Mouse (Mus musculus): ENCODE results near the gene Mrpl54. TPM values are rescaled to one million over a fixed set of nuclear protein-coding genes. Genes with fewer than 3 reads are reported as not detected.

Gene Mrpl54
- total RNA-seq, 2 experiments from 2014 or later, result 41.9 to 50.6 TPM

DNA sequence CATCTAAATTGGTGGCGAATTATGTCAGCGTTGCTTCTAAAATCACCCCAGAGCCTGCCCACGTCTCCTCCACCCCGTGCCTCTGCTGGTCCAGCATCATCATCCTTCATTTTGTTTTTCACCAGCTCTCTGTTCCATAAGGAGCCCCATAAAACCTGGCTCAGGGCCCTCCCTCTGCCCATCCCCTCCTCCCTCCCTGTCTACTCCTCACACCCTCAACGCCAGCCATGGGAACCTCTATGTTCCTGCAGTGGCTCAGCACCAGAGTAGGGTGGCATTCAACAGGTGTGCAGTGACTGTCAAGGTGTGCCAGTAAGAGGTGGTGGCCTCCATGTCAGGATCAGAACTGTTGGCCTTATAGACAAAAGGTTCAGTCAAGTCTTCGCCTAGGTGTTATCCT is 28.5 kb upstream of the Mrpl54 start:
- intact Hi-C loops (cut with DNase I), result no loop called here
- no peak for DNase-seq

DNA sequence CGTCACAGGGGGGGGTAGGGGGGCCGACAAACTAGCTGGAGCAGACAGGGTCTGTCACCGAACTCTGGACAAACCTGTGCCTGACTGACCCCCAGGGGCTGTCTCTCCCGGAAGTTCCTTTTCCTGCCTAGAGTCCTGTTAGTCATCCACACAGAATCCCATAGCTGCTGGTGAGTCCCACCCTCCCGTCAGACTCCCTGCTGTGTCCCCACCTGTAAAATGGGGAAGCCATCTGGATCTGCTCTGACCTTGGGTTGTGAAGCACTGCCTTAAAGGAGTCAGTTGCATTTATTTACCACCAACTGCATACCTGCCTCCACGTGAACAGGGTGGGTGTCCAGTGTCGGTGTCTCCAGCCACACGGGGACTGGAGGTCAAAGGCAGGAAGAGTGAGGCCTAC is 27.7 kb upstream of the Mrpl54 start:
- no peak for DNase-seq
- intact Hi-C loops (cut with DNase I), result no loop called here

DNA sequence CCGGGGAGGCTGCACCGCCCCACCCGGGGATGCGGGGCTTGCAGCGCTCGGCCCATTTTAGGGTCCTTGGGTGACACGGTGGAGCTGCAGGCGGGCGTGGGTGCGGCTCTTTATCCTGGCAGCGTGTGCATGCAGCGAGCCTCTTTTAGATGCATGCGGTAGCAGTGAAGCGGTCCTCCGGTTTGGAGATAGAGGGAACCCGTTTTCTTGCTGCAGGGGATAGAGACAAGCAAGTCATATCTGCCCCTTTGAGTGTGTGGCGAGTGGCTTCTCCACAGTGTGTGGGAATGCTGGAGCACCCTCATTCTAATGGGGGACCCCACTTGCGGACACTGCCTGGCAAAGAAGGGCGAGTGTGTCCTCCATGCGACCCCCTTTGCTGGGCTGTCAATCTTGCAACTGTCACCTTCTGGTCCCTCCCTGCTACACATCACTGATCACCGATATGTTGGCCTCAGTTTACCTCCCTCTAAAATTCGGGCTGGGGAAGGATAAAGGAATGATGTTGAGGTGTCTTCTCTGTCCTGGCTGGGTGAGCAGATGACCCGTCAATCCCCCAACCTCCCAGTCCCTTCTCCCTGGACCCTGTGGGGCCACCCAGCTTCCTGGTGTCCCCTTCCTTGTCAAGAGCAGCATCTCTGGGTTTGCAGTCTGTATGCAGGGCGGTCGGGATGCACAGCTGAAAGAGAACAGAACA is 26.7 kb upstream of the Mrpl54 start:
- DNase-seq, result no peak
- intact Hi-C loops (cut with DNase I), result loop anchor here (2.0 kb wide), 1 partner anchor 25 kb away; no protein-coding TSS in a partner anchor

DNA sequence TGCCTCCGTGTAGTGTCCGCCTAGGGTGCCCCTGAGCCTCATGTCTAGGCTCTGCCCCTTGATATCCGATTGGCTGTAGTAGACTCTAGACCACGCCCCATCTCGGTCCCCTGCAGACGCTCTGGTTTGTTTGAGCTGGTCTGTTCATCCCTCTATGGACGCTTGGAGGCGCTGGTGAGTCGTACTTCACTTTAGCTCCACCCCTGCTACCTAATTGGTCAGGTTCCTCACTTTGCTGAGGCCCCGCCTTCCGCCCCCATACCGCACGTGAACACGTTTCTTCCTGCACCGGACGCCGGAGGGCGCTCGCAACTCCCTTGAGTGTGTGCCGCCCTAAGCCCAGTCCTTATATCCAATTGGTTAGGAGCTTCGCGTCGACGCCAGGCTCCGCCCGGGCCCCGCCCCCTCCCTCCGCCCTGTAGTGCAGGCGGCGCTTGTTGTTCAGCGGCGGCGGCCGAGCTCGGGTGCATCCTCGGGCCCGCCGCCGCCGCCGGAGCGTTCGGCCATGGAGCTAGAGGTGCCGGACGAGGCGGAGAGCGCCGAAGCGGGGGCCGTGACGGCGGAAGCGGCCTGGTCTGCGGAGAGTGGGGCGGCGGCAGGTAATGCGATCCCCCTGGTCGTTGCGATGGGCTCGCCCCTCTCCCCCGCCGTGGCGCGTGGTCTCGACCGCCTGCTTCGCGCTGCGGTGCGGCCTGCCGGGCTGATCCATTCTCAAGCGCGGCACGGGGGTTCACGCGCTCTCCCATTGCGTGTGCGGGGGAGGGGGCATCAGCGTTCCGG is 26.0 kb upstream of the Mrpl54 start, which contains the start of gene Pip5k1c:
Pip5k1c (plus strand) TSS at position 410 of the 780 bp plus-strand sequence.
- intact Hi-C loops (cut with DNase I), result loop anchor here (2.0 kb wide), 1 partner anchor 26 kb away; no protein-coding TSS in a partner anchor
- peak; percentile 100 for DNase-seq

DNA sequence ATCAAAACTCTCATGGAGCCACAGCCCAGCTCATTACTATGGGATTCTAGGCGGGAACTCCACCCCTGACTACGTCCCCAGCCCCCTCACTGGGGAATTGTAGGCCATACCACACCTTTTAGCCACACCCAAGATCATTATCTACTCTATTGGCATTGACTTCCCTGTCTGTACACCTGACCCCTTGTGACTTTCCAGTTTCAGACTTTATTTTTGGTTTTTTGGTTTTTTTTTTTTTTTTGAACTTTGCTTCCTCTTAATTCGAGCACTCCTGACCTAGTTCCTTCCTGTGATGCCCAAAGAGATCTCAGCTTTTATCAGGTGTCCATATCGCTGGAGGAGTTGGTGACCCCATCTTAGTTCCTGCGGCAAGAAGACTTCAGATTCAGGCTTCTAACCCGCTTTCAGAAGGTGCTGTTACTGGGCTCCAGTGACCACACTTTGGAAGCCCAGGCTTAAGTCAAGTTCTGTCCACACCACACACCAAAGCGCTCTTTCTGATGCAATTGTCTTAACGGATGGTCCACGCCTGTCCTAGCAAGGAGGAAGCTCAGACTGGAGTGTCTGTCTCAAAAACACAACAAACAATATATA is 24.9 kb upstream of the Mrpl54 start, which contains the start of gene Tjp3:
Tjp3 (minus strand) TSS at position 71 of the 594 bp plus-strand sequence.
- intact Hi-C loops (cut with DNase I), result loop anchor here (2.0 kb wide), 1 partner anchor 27 kb away; no protein-coding TSS in a partner anchor

DNA sequence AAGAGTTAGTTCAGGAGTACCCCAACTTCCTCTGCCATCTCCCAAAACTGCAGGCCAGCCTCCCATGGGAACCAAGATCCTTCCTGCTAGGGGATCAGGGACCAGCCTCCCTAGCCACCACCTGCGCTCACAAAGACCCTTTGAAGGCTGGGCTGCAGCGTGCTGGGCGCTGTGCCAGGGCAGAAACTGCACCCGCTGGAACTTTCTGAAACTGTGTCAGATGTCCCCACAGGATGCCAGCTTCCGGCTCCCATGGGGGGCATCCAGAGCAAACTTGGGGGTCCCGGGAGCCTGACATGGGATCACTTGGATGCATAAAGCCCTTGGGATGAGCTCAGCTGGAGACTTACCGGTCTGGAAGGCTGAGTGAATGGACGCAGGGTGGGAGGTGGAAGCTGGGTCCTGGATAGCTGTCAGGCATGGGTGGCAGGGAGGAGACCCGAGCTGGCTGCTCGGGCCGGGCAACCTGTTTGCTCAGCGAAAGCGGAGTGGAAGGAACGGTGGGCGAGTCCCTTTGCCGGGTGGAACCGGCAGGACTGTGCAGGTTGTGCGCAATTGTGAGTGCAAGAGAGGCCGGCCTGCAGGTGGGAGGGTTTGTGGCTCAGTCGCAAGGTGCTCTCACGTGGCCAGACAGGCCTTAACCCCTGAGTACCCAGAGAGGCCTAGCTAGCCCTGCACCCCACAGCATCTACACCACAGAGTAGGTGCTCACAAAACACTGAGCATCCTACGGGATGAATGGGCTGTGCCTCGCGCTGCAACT is 24.1 kb upstream of the Mrpl54 start:
- no peak for DNase-seq
- intact Hi-C loops (cut with DNase I), result no loop called here

More for the DNA sequence above, 24.9 kb upstream of the Mrpl54 start, which contains the start of gene Tjp3:
- DNase-seq, result no peak

DNA sequence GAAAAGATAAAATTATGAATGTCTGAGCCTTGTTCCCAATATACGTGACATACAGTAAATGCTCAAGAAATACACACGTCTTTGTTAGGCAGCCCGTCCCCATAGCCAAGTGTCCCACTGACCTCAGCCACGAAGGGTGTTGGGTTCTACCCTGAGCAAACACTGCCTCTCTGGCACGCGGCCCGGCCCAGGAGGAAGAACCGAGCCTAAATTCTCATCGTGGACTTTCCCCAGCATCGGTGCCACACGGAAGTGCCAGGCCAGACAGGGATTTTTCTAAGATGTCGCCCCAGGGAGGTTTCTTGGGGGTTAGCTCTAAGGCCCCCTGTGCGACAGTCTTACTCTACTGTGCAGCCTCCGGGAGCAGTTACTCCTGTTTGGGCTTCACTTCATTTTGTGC is 23.1 kb upstream of the Mrpl54 start:
- no peak for DNase-seq
- intact Hi-C loops (cut with DNase I), result loop anchor here (5.0 to 10.0 kb wide), 2 partner anchors 62 to 165 kb away; partner anchors contain the start of genes Hmg20b and Nfic

DNA sequence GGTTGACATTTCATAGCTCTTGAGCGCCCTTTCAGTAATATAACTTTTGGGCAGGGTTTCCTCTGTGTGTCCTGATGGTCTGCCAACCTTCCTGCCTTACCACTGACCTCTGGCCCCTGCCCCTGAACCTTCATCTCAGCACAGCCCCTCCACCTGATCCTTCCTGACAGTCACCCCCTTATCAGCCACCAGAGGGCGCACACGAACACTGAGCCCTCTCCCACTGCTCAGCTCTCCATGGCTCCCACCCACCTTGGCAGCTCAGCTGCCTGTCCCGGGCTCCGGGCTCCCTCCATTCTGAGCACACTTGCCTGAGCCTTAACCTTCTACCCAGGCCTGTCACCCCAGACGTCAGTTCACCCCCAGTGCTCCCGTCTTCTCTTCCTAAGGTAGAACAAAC is 22.5 kb upstream of the Mrpl54 start:
- peak; percentile 75 for DNase-seq
- intact Hi-C loops (cut with DNase I), result loop anchor here (5.0 to 10.0 kb wide), 2 partner anchors 63 to 166 kb away; partner anchors contain the start of genes Hmg20b and Nfic

DNA sequence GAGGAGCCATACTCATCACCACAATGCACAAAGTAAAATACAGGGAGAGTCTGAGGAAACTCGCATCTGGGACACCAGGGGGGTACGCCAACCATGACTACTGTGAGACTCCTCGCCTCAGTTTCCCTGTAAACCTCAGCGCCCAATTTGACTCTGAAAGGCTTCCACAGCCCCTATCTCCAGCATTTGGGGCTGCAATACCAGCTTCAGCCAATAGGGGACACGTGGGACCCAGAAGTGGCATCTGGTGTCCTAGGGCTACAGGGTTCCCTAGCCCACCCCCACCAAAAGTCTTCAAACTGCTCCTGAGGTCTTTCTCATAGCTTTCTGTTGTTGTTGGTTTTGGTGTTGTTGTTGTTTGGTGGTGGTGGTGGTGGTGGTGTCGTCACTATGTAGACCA is 21.9 kb upstream of the Mrpl54 start:
- DNase-seq, result peak; percentile 51
- intact Hi-C loops (cut with DNase I), result loop anchor here (5.0 to 10.0 kb wide), 2 partner anchors 64 to 166 kb away; partner anchors contain the start of genes Hmg20b and Nfic

DNA sequence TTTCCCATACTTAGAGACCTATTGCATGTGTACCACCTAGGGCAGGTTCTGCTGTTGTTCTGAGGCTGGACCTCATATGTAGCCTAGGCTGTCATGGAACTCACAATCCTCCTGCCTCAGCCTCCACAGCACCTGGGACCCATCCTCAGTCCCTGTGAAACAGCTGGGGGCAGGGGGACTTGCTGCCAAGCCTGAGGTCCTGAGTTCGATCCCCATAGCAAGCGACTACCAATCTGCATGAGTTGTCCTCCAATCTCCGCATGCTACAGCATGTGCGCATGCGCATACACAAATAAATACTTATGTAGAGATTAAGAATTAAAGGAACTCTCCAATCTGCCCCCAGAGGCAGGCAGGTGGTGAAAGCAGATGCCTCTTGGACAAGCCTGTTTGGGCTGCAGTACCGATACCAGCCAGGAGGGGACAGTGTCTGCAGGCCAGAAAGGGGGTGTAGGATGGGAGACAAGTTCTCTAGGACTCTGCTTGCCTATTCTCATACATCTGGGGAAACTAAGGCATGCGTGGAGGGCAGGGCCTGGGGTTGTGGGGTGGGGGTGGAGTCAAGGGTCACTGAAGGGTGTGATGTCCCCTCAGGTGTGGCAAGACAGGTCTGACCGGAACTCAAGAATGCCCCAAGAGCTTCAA is 20.9 kb upstream of the Mrpl54 start:
- DNase-seq, result peak; percentile 58
- intact Hi-C loops (cut with DNase I), result loop anchor here (5.0 to 10.0 kb wide), 2 partner anchors 65 to 167 kb away; partner anchors contain the start of genes Hmg20b and Nfic

DNA sequence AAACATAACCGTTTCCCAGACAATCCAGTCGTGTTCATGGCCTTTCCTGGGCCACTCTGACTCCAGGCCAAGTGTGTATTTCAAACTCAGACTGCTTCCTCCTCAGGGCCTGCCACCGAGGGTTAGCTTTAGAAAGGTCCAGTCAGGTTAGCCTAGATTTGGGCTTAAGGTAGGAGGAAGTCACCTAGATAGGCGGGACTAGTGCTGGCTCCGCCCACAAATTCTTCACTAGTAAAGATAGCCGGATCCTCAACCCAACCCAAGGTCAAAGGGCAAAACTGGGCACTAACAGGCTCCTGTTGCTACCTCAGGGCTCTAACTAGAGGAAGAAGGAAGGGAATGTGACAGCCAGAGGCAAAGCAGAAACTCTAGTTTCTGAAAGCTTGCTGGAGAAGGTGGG is 19.9 kb upstream of the Mrpl54 start:
- intact Hi-C loops (cut with DNase I), result loop anchor here (5.0 to 10.0 kb wide), 2 partner anchors 66 to 168 kb away; partner anchors contain the start of genes Hmg20b and Nfic

DNA sequence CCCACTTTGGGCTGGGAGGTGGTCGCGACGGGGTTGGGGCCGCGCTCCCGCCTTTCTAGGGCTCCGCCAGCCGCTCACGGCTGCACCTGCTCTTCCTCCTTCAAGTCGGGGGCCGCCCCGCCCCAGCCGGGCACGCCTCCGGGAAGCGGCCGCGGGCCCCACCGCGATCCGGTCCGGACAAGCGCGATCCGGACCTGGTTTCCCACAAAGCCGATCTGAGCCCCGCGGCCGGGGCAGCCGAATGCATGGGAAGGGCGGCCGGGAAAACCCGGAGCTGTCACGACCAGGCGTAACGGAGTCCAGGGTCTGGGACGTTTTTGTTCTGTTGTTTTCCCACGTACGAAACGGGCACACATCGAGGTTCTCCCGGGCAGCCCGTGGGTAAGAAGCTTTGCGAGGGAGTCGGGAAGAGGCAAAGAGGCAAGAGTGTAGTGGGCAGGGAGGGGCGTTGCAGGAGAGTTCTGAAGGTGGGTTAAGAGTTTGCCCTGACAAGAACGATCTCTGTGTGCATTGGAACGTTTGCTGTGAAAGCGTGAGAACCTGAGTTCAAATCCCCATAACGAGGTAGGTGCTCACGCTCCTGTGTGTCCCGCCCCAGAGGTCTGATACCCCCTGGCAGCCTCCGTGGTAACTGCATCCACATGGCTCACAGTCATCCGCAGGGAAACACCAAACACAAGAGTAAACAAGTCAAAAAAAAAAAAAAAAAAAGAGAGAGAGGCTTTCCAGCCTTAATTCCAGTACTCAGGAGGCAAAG is 19.1 kb upstream of the Mrpl54 start:
- peak; percentile 90 for DNase-seq
- intact Hi-C loops (cut with DNase I), result loop anchor here (5.0 to 10.0 kb wide), 2 partner anchors 66 to 169 kb away; partner anchors contain the start of genes Hmg20b and Nfic

More for the DNA sequence above, 19.9 kb upstream of the Mrpl54 start:
- no peak for DNase-seq

DNA sequence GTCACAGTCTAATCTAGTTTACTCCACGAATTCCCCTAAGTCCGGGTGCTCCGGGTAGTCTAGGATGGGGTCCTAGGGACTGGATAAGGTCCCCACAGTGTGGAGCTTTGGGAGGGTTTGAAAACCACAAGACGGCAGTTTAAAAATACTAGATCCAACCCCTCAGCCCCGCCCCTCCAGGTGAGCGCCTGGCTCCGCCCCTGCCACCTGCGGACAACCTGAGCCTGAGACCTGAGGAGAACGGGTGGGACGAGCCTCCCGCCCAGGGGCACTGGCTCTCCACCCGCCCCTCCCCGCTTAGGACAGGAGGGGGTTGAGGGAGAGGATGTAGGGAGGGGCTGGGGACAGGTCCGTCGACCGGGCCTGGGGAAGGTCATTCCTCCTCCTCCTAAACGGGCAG is 18.0 kb upstream of the Mrpl54 start:
- no peak for DNase-seq
- intact Hi-C loops (cut with DNase I), result loop anchor here (5.0 to 10.0 kb wide), 2 partner anchors 68 to 170 kb away; partner anchors contain the start of genes Hmg20b and Nfic

DNA sequence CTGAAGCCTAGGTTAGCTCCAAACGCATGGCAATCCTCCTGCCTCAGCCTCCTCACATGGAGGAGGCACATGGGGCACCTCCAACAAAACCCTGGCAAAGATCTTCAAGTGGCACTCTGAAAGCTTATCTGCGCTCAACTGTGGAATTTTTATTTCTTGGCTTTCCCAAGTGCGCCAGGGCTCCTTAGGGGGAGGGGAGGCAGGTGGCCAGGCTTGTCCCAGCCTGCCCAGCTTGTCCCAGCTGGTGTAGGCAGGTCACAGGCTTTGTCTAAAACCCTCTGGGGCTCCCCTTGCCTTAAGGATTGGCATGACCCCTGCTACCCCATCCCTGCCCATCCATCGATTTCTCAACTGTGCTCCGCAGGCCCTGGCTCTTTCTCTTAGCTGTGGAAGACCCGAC is 17.5 kb upstream of the Mrpl54 start:
- DNase-seq, result no peak
- intact Hi-C loops (cut with DNase I), result loop anchor here (10.0 kb wide), 1 partner anchor 171 kb away; the partner anchor contains the start of gene Nfic

DNA sequence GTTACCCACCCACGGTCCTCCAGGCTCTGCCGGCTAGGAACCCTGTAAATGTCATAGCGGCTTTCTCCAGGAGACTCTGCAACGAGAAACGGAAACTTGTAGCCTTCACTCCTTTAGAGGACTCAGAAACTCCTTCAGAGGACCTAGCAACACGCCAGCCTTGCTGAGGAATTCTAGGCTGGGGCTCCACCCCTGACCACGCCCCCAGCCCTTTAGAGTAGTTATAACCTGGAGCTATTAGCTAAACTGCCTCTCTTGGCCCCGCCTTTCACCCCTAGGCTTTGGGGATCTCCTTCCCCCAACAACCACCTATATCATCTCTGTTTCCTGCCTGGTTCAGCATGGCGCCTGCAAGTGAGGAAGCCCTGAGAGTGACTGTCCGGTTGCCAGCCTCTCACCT is 12.8 kb upstream of the Mrpl54 start:
- no peak for DNase-seq
- intact Hi-C loops (cut with DNase I), result no loop called here

DNA sequence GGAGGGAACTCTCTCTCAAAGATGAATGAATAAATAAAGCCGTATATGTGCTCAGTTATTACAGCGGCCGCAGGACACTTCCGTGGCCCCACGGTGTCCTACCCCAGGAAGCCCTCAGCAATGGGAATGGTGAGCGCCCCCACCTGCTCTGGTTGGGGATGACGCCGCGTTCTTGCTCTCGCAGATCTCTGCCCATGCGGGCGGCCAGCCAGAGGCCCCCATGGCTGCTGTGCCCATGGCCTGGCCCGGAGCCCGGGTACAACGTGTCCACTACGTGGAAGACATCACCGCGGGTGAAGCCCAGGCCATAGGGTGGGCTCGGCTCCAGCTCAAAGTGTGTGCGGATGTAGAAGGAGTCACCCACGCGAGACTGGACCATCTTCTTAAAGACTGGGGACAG is 10.9 kb upstream of the Mrpl54 start:
- peak; percentile 70 for DNase-seq
- intact Hi-C loops (cut with DNase I), result no loop called here

DNA sequence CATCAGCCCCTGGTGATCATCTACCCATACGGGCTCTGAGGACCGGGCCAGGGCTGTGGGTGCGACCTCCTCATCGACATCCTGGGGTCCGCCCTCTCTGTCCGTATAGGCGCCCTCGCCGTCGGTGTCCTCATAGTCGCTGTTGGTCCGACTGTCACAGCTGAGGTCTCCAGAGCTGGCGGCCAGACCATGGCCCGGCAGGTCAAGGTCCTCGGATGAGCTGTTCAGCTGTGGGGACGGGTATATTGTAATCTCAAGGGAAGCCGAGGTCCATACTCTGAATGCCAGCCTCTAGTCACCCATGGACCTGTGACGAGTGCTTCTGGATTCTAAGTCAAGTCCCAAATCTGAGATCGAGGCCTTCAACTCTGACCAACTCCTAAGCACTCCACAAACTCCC is 7.1 kb upstream of the Mrpl54 start:
- DNase-seq, result no peak
- intact Hi-C loops (cut with DNase I), result no loop called here

DNA sequence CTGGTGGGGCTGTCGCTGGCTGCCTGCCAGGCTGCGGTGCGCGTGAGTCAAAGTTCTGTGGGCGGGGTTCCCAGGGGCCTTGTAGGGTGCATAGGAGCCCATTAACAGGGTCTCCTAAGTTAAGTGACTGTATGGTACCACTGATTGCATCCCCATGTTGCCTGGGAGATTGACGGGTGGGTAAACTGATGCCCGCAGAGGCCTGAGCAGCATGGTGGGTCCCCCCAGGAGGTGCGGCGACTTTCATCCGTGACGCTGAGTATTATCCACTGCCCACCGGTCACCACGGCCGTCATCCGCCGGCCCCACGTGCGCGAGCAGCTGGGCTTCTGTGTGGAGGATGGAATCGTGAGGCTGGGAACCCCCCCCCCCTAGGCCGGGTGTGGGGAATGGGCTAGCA is 5.6 kb upstream of the Mrpl54 start:
- DNase-seq, result no peak

More for the DNA sequence above, 5.6 kb upstream of the Mrpl54 start:
- intact Hi-C loops (cut with DNase I), result no loop called here

Measured in left cerebral cortex, postnatal 4 days (tissue).